Comparison of ENCODE assay signal across 14 mouse cellular contexts in the genomic region with DNA sequence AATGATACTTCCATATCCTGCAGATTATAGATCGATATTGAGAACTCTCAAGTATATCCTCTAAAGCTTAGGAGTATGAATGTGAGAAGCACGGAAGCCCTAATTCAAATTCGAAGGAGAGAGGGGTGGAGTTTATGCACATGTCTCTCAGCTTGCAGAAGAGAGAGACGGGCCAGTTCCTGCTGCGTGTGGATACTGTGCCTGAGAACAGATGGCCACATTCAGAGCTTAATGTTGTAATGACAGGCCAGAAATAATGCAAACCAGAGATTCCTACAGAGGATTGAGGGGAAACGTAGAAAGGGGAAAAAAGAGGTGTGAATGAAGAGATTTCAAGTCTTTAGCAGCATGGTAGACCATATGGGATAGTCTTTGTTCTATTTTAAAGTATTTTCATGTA.
A peak's percentile ranks its signal among the peaks of the same experiment; 100 is the strongest.
DNase-seq lines count a peak whose midpoint lies in the region; ATAC-seq and TF ChIP-seq lines count a peak whose summit lies in the region.
"Had no signal": no experiment of that assay in that cellular context is flagged by ENCODE, and none has a peak within 500 bp of the region (broad histone marks: within the 10 kb centered on the region; RNA-seq: fewer than 3 reads in every experiment).

No protein-coding gene starts in this region.

- peak; percentile 44 for DNase-seq in kidney, postnatal 0 days (ENCODE audit: low spot score)
- no peak for DNase-seq in kidney, postnatal 10 days
- peak; percentile 31 for DNase-seq in midbrain, embryonic 14.5 days
- DNase-seq in cerebellum, adult 8-10 months = peak; percentile 49
- DNase-seq in limb, embryonic 14.5 days (ENCODE audit: low spot score) = no peak
- no peak for DNase-seq in gastrocnemius, adult 18-20 months (ENCODE audit: low spot score)
- DNase-seq: adrenal gland, postnatal 14 days; heart, adult 11 months; heart, postnatal 10 days; kidney, adult 9 months; liver had no signal

- no peak overlapping the region for H3K27ac ChIP-seq in kidney, postnatal 0 days
- H3K27ac ChIP-seq in midbrain, embryonic 14.5 days (replicated peaks; ENCODE audit: low read depth, low read length) = no peak overlapping the region
- no peak overlapping the region for H3K27ac ChIP-seq in midbrain, embryonic 13.5 days
- no peak overlapping the region for H3K27ac ChIP-seq in limb, embryonic 14.5 days (replicated peaks; ENCODE audit: low read depth, low read length)

- no peak for ATAC-seq in kidney, postnatal 0 days (replicated peaks; ENCODE audit: low FRiP score, low read depth)
- ATAC-seq in midbrain, embryonic 14.5 days (ENCODE audit: low FRiP score, low TSS enrichment) = no peak
- no peak for ATAC-seq in midbrain, embryonic 13.5 days
- 0 out of 2 replicates have a peak, but pooled peaks have one; percentile 47 for ATAC-seq in limb, embryonic 14.5 days (ENCODE audit: low FRiP score, low read depth)
- ATAC-seq: lung, postnatal 0 days had no signal

- H3K36me3 ChIP-seq in kidney, postnatal 0 days (ENCODE audit: insufficient read depth, low read length) = no peaks in the 10 kb centered on the region
- H3K36me3 ChIP-seq in midbrain, embryonic 14.5 days (ENCODE audit: control insufficient read depth, insufficient read depth, low read length) = no peaks in the 10 kb centered on the region
- no peaks in the 10 kb centered on the region for H3K36me3 ChIP-seq in midbrain, embryonic 13.5 days
- no peaks in the 10 kb centered on the region for H3K36me3 ChIP-seq in limb, embryonic 14.5 days (ENCODE audit: control insufficient read depth, insufficient read depth, low read length)

- H3K4me3 ChIP-seq in kidney, postnatal 0 days (replicated peaks; ENCODE audit: low read depth, low read length) = no peak overlapping the region
- no peak overlapping the region for H3K4me3 ChIP-seq in midbrain, embryonic 14.5 days (replicated peaks; ENCODE audit: low read depth, low read length)
- no peak overlapping the region for H3K4me3 ChIP-seq in midbrain, embryonic 13.5 days (replicated peaks)
- no peak overlapping the region for H3K4me3 ChIP-seq in limb, embryonic 14.5 days (replicated peaks; ENCODE audit: low read length)
- H3K4me3 ChIP-seq: megakaryocyte, embryonic 14.5 days had no signal

- no peaks in the 10 kb centered on the region for H3K4me1 ChIP-seq in kidney, postnatal 0 days (replicated peaks; ENCODE audit: insufficient read depth, low read length)
- H3K4me1 ChIP-seq in midbrain, embryonic 14.5 days (ENCODE audit: control insufficient read depth, insufficient read depth, low read length) = peaks cover 10% of the 10 kb centered on the region; the same call in 1 of the 2 replicates
- peaks cover 21% of the 10 kb centered on the region for H3K4me1 ChIP-seq in midbrain, embryonic 13.5 days (replicated peaks)
- H3K4me1 ChIP-seq in limb, embryonic 14.5 days (ENCODE audit: control insufficient read depth, insufficient read depth, low read length) = peaks cover 31% of the 10 kb centered on the region
- H3K4me1 ChIP-seq: megakaryocyte, embryonic 14.5 days had no signal

- no peak for TF ChIP-seq CTCF in kidney, postnatal 0 days (IDR thresholded peaks at IDR 0.05; ENCODE audit: low read depth)

- no peaks in the 10 kb centered on the region for H3K27me3 ChIP-seq in kidney, postnatal 0 days (ENCODE audit: insufficient read depth, low read length)
- H3K27me3 ChIP-seq in midbrain, embryonic 14.5 days (ENCODE audit: control insufficient read depth, insufficient read depth, low read length) = no peaks in the 10 kb centered on the region
- no peaks in the 10 kb centered on the region for H3K27me3 ChIP-seq in midbrain, embryonic 13.5 days
- no peaks in the 10 kb centered on the region for H3K27me3 ChIP-seq in limb, embryonic 14.5 days (ENCODE audit: control insufficient read depth, insufficient read depth, low read length)

- no peaks in the 10 kb centered on the region for H3K9me3 ChIP-seq in kidney, postnatal 0 days (replicated peaks; ENCODE audit: low read length)
- no peaks in the 10 kb centered on the region for H3K9me3 ChIP-seq in midbrain, embryonic 14.5 days (ENCODE audit: control insufficient read depth, low read length)
- no peaks in the 10 kb centered on the region; the same call in 1 of the 2 replicates for H3K9me3 ChIP-seq in midbrain, embryonic 13.5 days
- H3K9me3 ChIP-seq in limb, embryonic 14.5 days (ENCODE audit: control insufficient read depth, low read length) = no peaks in the 10 kb centered on the region
- H3K9me3 ChIP-seq: megakaryocyte, embryonic 14.5 days had no signal

- H3K4me2 ChIP-seq in kidney, postnatal 0 days (ENCODE audit: low read length) = no peak overlapping the region
- no peak overlapping the region for H3K4me2 ChIP-seq in midbrain, embryonic 14.5 days (ENCODE audit: low read length)
- H3K4me2 ChIP-seq in midbrain, embryonic 13.5 days (replicated peaks) = no peak overlapping the region
- no peak overlapping the region for H3K4me2 ChIP-seq in limb, embryonic 14.5 days (replicated peaks; ENCODE audit: low read depth, low read length, severe bottlenecking)

- TF ChIP-seq POLR2A in limb, embryonic 14.5 days (IDR thresholded peaks at IDR 0.05; ENCODE audit: borderline replicate concordance, extremely low read depth, insufficient read depth, insufficient read length) = no peak

- no peak overlapping the region for H3K9ac ChIP-seq in kidney, postnatal 0 days (ENCODE audit: low read depth, low read length)
- H3K9ac ChIP-seq in midbrain, embryonic 14.5 days (replicated peaks; ENCODE audit: low read length) = no peak overlapping the region
- no peak overlapping the region for H3K9ac ChIP-seq in midbrain, embryonic 13.5 days (replicated peaks)
- no peak overlapping the region for H3K9ac ChIP-seq in limb, embryonic 14.5 days (ENCODE audit: low read depth, low read length, severe bottlenecking)

- WGBS in kidney, postnatal 0 days = 54% methylated on average over 6 of the region's 6 CpGs
- whole genome bisulfite sequencing in midbrain, embryonic 14.5 days = 31% methylated on average over 6 of the region's 6 CpGs
- 38% methylated on average over 6 of the region's 6 CpGs for WGBS in midbrain, embryonic 13.5 days
- WGBS in limb, embryonic 14.5 days = 24% methylated on average over 6 of the region's 6 CpGs

Comparison
In these comparisons a context has a peak if more than half of its experiments do, and no peak if none do; other contexts are left out.
1. DNase-seq: peak in kidney, postnatal 0 days (single experiment), midbrain, embryonic 14.5 days (single experiment) and cerebellum, adult 8-10 months (single experiment); none in kidney, postnatal 10 days (single experiment), limb, embryonic 14.5 days (single experiment) and gastrocnemius, adult 18-20 months (single experiment).